Mouse (Mus musculus): ENCODE measurements at regions not wholly inside any gene's neighbourhood (a gene's known extent, or its start where the extent isn't known, plus 50 kb on each side); places are given as distances from the start of the nearest gene placed in this dataset.
A peak's percentile ranks its signal among the peaks of the same experiment; 100 is the strongest.

GRCm38 (mm10) chr2:137308116-137308515, 191.7 kb upstream of the Jag1 start:
- Histone ChIP-seq H3K4me3 (replicated peaks) (no peak overlapping the region), H3K4me1 (replicated peaks) (peaks cover 6% of the 10 kb centered on the region; the same call in 1 of the 2 replicates), H3K9ac (replicated peaks) (no peak overlapping the region), H3K36me3 (no peaks in the 10 kb centered on the region), H3K9me3 (no peaks in the 10 kb centered on the region), H3K27ac (no peak overlapping the region), H3K27me3 (no peaks in the 10 kb centered on the region; the same call in 1 of the 2 replicates), H3K4me2 (no peak overlapping the region)
- ATAC-seq (ENCODE audit: insufficient number of reproducible peaks, insufficient read depth, low FRiP score, low TSS enrichment, low read depth): no peak
- 28% methylated on average over 9 of the region's 9 CpGs for WGBS

GRCm38 (mm10) chr2:137301474-137302267, 185.2 kb upstream of the Jag1 start:
- Histone ChIP-seq H3K4me1 (replicated peaks) (no peaks in the 10 kb centered on the region), H3K27ac (no peak overlapping the region), H3K27me3 (no peaks in the 10 kb centered on the region), H3K9me3 (no peaks in the 10 kb centered on the region), H3K4me3 (replicated peaks) (no peak overlapping the region), H3K4me2 (no peak overlapping the region), H3K36me3 (no peaks in the 10 kb centered on the region), H3K9ac (replicated peaks) (no peak overlapping the region)
- no peak for ATAC-seq (ENCODE audit: insufficient number of reproducible peaks, insufficient read depth, low FRiP score, low TSS enrichment, low read depth)
- WGBS: 73% methylated on average over 4 of the region's 4 CpGs

- Histone ChIP-seq H3K27ac (no peak overlapping the region), H3K4me1 (replicated peaks) (no peaks in the 10 kb centered on the region), H3K9ac (replicated peaks) (no peak overlapping the region), H3K4me3 (replicated peaks) (no peak overlapping the region), H3K4me2 (no peak overlapping the region), H3K36me3 (no peaks in the 10 kb centered on the region), H3K27me3 (no peaks in the 10 kb centered on the region), H3K9me3 (no peaks in the 10 kb centered on the region)
- ATAC-seq (ENCODE audit: insufficient number of reproducible peaks, insufficient read depth, low FRiP score, low TSS enrichment, low read depth): no peak
- WGBS: 83% methylated on average over 3 of the region's 3 CpGs
Measured at GRCm38 (mm10) chr2:137289231-137289630, 172.8 kb upstream of the Jag1 start.

- Histone ChIP-seq H3K27me3 (no peaks in the 10 kb centered on the region), H3K4me1 (replicated peaks) (peaks cover 12% of the 10 kb centered on the region), H3K36me3 (no peaks in the 10 kb centered on the region), H3K4me3 (replicated peaks) (no peak overlapping the region), H3K4me2 (no peak overlapping the region), H3K27ac (peak overlapping the region; percentile 41; the same call in 1 of the 2 replicates), H3K9me3 (no peaks in the 10 kb centered on the region), H3K9ac (replicated peaks) (no peak overlapping the region)
- peak; percentile 90 for ATAC-seq (ENCODE audit: insufficient number of reproducible peaks, insufficient read depth, low FRiP score, low TSS enrichment, low read depth)
- 54% methylated on average over 5 of the region's 5 CpGs for WGBS
Measured at GRCm38 (mm10) chr2:137271575-137272180, 155.2 kb upstream of the Jag1 start.

GRCm38 (mm10) chr2:137262911-137263310, 146.5 kb upstream of the Jag1 start:
- Histone ChIP-seq H3K9ac (replicated peaks) (no peak overlapping the region), H3K4me3 (replicated peaks) (no peak overlapping the region), H3K36me3 (no peaks in the 10 kb centered on the region), H3K27me3 (no peaks in the 10 kb centered on the region), H3K4me1 (replicated peaks) (no peaks in the 10 kb centered on the region), H3K27ac (no peak overlapping the region), H3K9me3 (no peaks in the 10 kb centered on the region), H3K4me2 (no peak overlapping the region)
- 90% methylated on average over 2 of the region's 2 CpGs for WGBS
- ATAC-seq (ENCODE audit: insufficient number of reproducible peaks, insufficient read depth, low FRiP score, low TSS enrichment, low read depth): no peak

GRCm38 (mm10) chr2:137257847-137258515, 141.5 kb upstream of the Jag1 start:
- Histone ChIP-seq H3K27ac (no peak overlapping the region), H3K4me2 (no peak overlapping the region), H3K4me1 (replicated peaks) (no peaks in the 10 kb centered on the region), H3K36me3 (no peaks in the 10 kb centered on the region), H3K4me3 (replicated peaks) (no peak overlapping the region), H3K9ac (replicated peaks) (no peak overlapping the region), H3K27me3 (no peaks in the 10 kb centered on the region), H3K9me3 (no peaks in the 10 kb centered on the region)
- ATAC-seq (ENCODE audit: insufficient number of reproducible peaks, insufficient read depth, low FRiP score, low TSS enrichment, low read depth): no peak
- WGBS: 83% methylated on average over 8 of the region's 8 CpGs

GRCm38 (mm10) chr2:137247931-137248330, 131.5 kb upstream of the Jag1 start:
- H3K9me3 ChIP-seq: no peaks in the 10 kb centered on the region
- H3K9ac ChIP-seq (replicated peaks): no peak overlapping the region
- peak overlapping the region; percentile 26 for H3K4me2 ChIP-seq
- peak; percentile 77 for ATAC-seq (ENCODE audit: insufficient number of reproducible peaks, insufficient read depth, low FRiP score, low TSS enrichment, low read depth)
- H3K36me3 ChIP-seq: no peaks in the 10 kb centered on the region
- peaks cover 30% of the 10 kb centered on the region for H3K4me1 ChIP-seq (replicated peaks)
- no peak overlapping the region for H3K27ac ChIP-seq
- H3K4me3 ChIP-seq (replicated peaks): no peak overlapping the region
- 9% methylated on average over 7 of the region's 7 CpGs for WGBS
- H3K27me3 ChIP-seq: no peaks in the 10 kb centered on the region; the same call in 1 of the 2 replicates

- WGBS: 48% methylated on average over 6 of the region's 6 CpGs
- peaks cover 30% of the 10 kb centered on the region for H3K4me1 ChIP-seq (replicated peaks)
Measured at GRCm38 (mm10) chr2:137244370-137244769, 127.9 kb upstream of the Jag1 start.

GRCm38 (mm10) chr2:137243914-137244313, 127.5 kb upstream of the Jag1 start:
- Histone ChIP-seq H3K9me3 (no peaks in the 10 kb centered on the region), H3K27ac (no peak overlapping the region), H3K4me3 (replicated peaks) (no peak overlapping the region), H3K36me3 (no peaks in the 10 kb centered on the region), H3K9ac (replicated peaks) (no peak overlapping the region), H3K4me2 (no peak overlapping the region), H3K27me3 (no peaks in the 10 kb centered on the region), H3K4me1 (replicated peaks) (peaks cover 30% of the 10 kb centered on the region)
- peak; percentile 41; the same call in 1 of the 2 replicates for ATAC-seq (ENCODE audit: insufficient number of reproducible peaks, insufficient read depth, low FRiP score, low TSS enrichment, low read depth)
- WGBS: 6% methylated on average over 5 of the region's 5 CpGs

More at GRCm38 (mm10) chr2:137244370-137244769, 127.9 kb upstream of the Jag1 start:
- no peak for ATAC-seq (ENCODE audit: insufficient number of reproducible peaks, insufficient read depth, low FRiP score, low TSS enrichment, low read depth)
- Histone ChIP-seq H3K9ac (replicated peaks) (no peak overlapping the region), H3K4me2 (no peak overlapping the region), H3K27me3 (no peaks in the 10 kb centered on the region), H3K36me3 (no peaks in the 10 kb centered on the region), H3K9me3 (no peaks in the 10 kb centered on the region), H3K27ac (0 out of 2 replicates have a peak overlapping the region, but pooled peaks have one; percentile 62), H3K4me3 (replicated peaks) (no peak overlapping the region)

- Histone ChIP-seq H3K9me3 (no peaks in the 10 kb centered on the region), H3K4me3 (replicated peaks) (no peak overlapping the region), H3K27me3 (no peaks in the 10 kb centered on the region; the same call in 1 of the 2 replicates), H3K4me2 (no peak overlapping the region), H3K9ac (replicated peaks) (no peak overlapping the region), H3K36me3 (no peaks in the 10 kb centered on the region), H3K27ac (no peak overlapping the region), H3K4me1 (replicated peaks) (no peaks in the 10 kb centered on the region)
- ATAC-seq (ENCODE audit: insufficient number of reproducible peaks, insufficient read depth, low FRiP score, low TSS enrichment, low read depth): no peak
- WGBS: 65% methylated on average over 3 of the region's 3 CpGs
Measured at GRCm38 (mm10) chr2:137236961-137237360, 120.5 kb upstream of the Jag1 start.

- Histone ChIP-seq H3K27me3 (no peaks in the 10 kb centered on the region; the same call in 1 of the 2 replicates), H3K36me3 (no peaks in the 10 kb centered on the region), H3K27ac (no peak overlapping the region), H3K4me3 (replicated peaks) (no peak overlapping the region), H3K4me2 (no peak overlapping the region), H3K9ac (replicated peaks) (no peak overlapping the region), H3K4me1 (replicated peaks) (no peaks in the 10 kb centered on the region; the same call in 1 of the 2 replicates), H3K9me3 (no peaks in the 10 kb centered on the region)
- WGBS: 84% methylated on average over 3 of the region's 3 CpGs
- ATAC-seq (ENCODE audit: insufficient number of reproducible peaks, insufficient read depth, low FRiP score, low TSS enrichment, low read depth): no peak
Measured at GRCm38 (mm10) chr2:137233936-137234335, 117.5 kb upstream of the Jag1 start.
